Mouse (Mus musculus) liver, postnatal 0 days (tissue): Measurements from ENCODE around the gene Gucy1a1.

Experiments used
- CTCF ChIP-seq: sonication (generic); IDR thresholded peaks from 2 replicates; pipeline ENCODE4 v1.5.1; 2016; ENCODE audit warnings: antibody characterized with exemption, low read depth
- EP300 ChIP-seq: IDR thresholded peaks from 2 replicates; pipeline ENCODE4 v1.6.1; 2016; ENCODE audit warnings: antibody characterized with exemption, low read depth, mild to moderate bottlenecking

DNA sequence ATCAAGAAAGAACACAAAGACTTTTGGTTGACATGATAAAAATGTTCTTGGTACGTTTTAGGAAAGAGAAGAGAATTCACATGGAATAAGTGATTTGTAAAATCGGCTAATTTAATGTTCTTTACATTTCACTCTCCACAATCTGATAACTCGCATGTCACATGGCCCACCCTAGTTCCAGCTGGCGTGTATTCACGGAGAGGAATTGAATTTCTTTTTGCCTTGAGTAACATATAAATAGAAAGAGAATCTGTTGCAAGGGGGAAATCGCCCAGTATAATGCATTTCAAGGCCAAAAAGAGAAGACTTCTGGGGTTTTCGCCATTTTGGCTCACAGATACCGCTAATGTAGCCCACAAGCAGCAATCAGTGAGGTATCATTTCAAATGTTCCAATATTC is 99.5 kb downstream of the Gucy1a1 start:
- TF ChIP-seq CTCF: no peak
- TF ChIP-seq EP300: no peak
